Mouse (Mus musculus) left cerebral cortex, adult 8-10 months (tissue): ENCODE measurements at regions not wholly inside any gene's neighbourhood (a gene's known extent, or its start where the extent isn't known, plus 50 kb on each side); places are given as distances from the start of the nearest gene placed in this dataset.

ENCODE experiments used
- DNase-seq, 2 experiments: peaks; one replicate each; pipeline ENCODE4 v3.0.0; 2022; ENCODE audit warnings: low spot score in 2 of 2

GRCm38 (mm10) chr10:72551561-72551960 is 103.1 kb upstream of the Zwint start:
- DNase-seq: no peak

- DNase-seq: no peak
These were observed 80.5 kb upstream of the Zwint start for GRCm38 (mm10) chr10:72573991-72574652.

- DNase-seq: no peak
These were observed 76.9 kb upstream of the Zwint start for GRCm38 (mm10) chr10:72577713-72578112.

GRCm38 (mm10) chr10:72578501-72578900 is 76.1 kb upstream of the Zwint start:
- no peak for DNase-seq

- no peak for DNase-seq
These were observed 73.3 kb upstream of the Zwint start for GRCm38 (mm10) chr10:72581311-72581710.

GRCm38 (mm10) chr10:72588561-72588960 is 66.1 kb upstream of the Zwint start:
- no peak for DNase-seq

GRCm38 (mm10) chr10:72593049-72593448 is 61.6 kb upstream of the Zwint start:
- DNase-seq: no peak
